Mouse (Mus musculus) WW6 (cell line): ENCODE results near the gene Cep112.

Source experiments
- DNase-seq: peaks from one replicate; pipeline ENCODE4 v3.0.0-alpha.2; 2013; ENCODE audit warnings: low read depth, low spot score

The Cep112 gene

DNA sequence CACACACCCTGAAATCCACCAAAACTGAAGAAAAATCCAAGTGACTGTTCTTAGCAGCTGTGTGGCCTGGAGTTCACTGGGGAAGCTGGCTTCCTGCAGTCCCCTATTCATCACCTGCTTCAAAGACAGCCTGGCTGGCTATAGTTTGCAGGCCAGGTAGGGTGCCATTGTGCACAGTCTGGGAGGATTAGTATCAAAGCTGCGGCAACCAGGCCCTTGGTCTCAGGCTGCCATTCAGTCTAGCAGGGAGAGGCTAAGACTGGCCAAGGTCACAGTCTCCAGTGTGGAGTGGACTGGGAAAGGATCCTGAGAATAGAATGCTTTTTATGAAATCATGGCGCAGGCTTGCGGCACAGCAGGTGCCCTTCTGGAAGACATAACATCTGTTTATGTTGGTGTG is 180.3 kb downstream of the Cep112 start:
- no peak for DNase-seq

DNA sequence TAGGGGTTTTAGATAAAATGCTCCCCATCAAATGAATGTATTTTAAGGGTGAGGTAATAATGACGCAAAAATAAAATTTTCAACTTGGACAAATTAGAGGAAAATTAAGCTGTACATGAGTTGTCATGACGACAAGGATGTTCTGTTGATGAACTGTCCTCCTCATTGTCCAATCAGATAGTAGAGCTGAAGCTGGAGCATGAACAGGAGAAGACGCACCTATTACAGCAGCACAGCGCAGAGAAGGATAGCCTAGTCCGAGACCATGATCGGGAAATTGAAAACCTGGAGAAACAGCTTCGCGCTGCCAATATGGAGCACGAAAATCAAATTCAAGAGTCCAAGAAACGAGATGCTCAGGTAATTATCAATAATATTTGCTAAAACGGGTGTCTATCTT is 181.0 kb downstream of the Cep112 start:
- no peak for DNase-seq

DNA sequence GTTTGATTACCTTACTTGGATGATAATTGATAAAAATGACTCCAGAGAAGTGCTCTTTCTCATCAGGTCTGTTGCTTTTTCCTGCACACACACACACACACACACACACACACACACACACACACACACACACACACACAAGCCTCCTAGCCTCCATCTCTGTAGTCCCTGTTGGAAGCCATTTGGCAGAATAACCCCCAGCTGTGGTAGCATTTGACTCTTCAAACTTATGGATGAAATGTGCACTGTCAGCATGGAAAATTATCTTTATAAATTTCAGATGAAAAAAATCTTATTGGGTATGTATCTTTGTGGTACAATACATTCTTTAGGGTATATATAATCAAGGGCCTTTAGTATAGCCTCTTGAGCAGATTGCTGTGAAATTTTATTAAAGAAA is 181.8 kb downstream of the Cep112 start:
- no peak for DNase-seq

DNA sequence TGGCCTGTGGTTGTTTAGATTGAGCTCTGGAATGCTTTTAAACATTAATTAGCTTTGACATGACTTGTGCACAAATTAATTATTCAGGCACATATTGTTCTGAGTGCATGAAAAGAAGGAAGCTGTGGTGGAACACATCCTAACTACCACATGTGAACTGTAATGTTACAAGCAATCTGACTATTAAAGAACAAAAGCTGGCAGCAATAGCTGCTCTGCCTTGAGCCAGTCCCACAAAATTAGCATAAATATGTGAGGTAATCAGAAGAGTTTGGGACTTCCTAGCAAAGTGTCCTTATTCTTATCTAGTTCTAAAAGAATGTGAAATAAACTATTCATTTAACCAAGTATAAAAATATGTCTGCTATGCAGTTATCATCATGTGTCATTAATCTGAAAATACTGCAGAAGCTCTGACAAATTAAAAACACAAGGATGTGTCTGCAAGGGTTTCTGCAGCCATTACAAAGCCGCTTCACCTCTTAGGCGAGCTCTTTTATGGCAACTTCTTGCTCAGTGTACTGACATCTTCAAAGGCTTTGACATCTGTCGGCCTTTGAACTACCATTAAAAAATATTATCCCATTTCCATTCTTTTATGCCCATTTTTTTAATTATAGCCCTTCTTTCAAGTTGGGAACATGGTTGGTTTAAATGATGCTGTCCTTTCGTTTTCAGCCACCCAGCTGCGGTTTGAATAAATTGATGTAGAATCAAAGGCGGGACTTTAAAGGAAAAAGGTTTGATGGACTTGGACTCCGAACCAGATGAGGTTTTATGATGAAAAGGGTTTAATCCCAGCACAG is 195.8 kb downstream of the Cep112 start:
- no peak for DNase-seq

DNA sequence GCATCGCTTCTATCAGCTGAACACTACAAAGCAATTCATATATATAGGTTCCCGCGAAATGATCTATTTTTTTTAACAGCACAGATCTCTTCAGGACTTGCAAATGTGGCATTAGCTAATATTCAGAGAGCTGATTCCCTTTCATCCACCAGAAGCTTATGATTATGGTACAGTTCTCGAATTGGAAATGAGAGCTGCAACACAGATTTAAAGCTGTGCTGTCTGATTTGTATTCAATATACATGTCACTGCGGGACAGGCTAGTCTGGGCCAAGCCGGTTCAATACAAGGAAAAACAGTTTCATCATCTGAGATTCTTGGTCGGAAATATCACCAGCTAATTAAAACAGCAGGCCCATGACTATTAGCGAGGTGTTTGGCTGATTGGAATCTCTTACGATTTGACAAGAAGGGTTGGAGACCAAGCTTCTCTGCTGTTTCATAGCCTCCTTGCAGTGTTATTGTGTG is 196.5 kb downstream of the Cep112 start:
- no peak for DNase-seq

DNA sequence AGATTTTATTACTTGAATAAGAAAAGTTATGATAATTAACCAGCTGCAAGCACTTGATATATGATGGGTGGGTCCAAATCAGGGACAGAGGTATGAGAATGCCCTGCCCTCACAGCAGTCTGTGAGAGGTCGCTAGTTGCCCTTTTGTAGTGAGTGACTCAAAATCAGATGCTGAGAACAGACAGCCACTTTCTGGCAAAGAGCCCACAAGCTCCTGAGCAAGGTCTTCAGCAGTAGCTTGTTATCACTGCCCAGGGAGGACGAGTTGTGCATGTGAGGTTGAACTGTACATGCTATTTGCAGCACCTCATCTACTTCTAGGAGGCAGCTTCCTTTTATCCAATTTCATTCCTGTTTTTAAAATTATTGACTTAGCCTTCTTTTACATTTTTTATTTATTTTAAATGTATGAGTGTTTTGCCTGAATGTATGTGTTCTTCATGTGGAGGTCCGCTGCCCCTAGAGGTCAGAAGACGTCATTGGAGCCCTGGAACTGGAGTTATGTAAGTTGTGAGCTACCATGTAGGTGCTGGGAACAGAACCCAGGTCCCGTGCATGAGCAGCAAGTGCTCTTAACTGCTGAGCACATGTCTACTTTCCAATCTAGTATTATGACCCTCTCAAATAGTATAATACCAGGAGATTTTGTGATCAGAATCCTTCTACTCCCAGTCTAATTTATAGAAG is 200.7 kb downstream of the Cep112 start:
- DNase-seq: no peak

DNA sequence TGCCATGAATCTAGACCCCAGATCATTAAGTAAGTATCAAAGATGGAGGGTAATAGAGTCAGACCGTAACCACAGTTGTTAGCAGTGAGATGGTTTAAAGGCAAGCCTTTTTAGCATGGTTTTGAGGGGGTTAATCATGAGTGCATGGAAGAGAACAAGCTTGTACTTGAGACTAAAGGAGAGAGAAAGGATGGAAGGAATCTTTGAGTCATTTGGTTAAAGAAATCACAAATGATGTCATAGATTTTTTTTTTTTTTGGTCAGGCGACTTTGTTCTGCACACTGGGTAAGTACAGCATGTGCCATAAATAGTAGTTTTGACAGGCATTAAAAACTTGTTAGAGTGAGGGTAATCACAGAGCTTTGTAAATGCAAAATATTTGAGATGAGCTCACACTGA is 212.8 kb downstream of the Cep112 start:
- no peak for DNase-seq

DNA sequence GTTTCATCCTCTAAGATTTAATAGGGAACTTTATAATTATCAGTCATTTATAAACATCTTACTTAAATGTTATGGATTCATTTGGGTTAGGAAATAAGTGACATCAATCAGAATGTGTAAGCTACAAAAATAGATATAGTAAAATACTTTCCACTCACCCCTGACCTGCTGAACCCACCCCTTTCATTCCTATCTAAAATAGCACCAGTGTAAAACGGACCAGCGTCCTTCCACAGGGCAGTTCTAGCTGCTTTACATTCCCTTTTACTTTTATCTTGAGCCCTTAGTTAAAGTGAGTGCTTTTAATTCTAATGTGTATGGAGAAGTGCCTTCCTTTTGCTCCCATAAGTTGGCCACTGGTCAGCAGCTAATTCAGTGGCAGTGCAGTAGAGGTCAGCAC is 230.6 kb downstream of the Cep112 start:
- DNase-seq: no peak

DNA sequence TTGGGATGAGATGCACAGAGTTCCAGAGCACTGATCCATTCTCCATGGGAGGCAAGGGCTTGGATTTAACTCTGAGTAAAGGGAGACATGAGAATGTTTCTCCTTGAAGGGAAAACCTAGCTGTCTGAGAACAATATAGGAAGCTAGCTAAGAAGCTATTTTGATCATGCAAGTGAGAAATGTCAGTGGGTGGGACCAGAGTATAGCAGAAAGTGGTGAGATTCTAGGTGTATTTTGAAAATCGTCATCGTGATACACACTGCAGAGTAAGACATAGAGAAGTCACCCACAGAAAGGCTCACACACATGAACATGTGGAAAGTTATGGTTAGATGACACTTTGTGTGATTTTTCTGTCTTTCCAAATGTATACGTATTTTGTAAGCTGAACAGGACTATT is 257.0 kb downstream of the Cep112 start:
- no peak for DNase-seq

DNA sequence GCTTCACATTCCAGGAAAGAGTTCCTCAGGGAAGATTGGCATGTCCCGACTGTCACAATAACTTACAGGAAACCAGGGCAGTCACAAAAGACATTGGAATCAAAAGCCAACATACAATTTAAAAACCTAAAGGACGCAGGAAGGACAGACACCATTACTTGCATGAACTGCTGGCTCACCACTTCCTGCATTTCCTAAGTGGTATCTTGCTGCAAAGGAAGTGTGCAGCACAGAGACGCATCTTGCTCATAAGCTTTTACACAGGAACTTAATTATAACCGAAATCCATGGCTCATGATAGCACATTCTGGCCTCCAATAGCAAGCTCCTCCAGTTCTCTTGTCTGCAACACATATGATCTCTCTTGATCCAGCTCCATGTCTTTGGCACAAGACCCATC is 271.6 kb downstream of the Cep112 start:
- DNase-seq: no peak

DNA sequence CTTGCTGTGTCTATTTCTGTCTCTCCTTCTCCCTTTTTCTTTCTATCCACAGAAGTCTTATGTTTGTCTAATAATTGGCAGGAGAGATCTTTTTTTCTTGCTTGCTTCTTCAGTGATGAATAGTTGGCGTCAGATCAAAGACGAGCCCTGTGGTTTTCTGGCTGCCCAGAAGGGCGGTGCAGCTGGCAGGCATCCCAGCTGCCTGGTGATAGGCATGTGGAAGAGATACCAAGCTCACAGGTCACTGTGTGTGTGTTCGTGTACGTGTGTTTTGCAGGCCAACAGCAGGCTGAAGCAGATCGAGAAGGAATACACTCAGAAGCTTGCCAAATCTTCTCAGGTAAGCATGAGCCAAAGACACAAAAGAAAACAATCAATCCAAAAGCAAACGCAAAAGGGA is 327.3 kb downstream of the Cep112 start:
- DNase-seq: no peak

DNA sequence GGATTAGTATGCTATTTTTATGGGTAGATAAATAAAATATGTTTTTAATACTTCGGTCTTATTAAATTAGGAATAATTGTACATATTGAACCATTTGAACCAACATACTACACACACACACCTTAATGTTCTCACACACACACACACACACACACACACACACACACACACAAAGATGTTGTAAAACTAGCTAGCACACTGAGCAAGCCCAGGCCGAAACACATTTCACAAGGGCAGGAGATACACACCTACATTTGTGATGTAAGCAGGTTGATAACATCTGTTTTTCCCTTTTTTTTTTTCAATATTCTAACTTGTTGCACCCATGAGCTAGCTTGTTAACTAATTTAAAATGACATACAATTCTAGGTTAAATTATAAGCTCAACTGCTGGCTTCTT is 327.8 kb downstream of the Cep112 start:
- no peak for DNase-seq

DNA sequence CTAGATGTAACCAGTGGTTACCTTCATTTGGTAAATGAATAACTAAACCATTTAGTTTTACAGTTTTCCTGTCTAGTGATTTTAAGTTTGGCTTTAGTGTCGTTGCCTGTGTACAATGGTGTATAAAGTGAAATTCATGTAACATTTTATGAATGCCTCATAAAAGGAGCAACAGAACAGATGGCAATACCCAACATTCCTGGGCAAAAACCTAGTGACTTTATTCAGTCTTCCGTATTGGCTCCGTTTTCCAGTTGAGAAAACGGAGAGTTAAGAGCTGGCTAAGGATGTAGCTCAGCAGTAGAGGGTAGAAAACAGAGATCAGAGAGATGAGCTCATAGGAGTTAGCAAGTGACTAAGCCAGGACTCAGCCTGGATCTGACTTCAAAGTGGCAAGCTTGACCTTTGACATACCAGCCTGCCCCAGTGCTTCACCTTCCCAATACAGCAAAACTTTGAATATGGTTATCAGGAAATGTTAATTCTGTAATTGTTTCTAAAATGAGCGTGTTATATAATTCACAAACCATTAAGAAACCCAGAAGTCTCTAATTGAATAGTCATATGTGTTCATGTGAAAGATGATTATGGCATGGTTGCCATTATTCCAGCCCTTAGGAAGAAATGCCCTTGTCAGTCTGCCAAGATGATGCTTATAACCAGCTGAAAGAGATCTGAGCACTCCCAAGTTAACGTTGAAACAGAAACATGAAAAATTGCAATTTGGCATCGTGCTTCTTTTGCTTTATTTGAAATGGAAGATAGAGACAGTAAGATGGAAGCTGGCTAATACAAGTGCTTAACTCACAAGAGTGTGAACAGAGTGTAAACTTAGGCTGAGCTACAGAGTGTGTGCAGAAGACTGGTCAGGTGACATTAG is 328.6 kb downstream of the Cep112 start:
- no peak for DNase-seq

DNA sequence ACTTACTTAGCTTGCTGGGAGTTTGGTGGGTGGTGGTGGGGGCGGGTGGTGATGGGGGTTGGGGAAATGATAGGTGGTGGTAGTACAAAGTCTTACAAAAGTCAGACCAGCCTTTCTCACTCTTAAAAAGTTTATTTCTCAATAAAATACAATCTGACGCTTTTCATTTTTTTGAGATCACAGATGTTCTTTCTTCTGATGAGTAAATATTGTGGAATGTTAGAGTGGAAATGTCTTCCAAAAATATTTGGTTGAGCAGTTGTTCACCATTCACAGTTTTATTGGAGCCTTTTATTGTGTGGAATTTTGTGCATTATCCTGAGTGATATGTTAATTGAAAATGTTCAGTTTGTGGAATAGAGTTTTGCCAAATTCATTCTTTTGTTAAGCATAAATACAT is 332.2 kb downstream of the Cep112 start:
- DNase-seq: no peak

DNA sequence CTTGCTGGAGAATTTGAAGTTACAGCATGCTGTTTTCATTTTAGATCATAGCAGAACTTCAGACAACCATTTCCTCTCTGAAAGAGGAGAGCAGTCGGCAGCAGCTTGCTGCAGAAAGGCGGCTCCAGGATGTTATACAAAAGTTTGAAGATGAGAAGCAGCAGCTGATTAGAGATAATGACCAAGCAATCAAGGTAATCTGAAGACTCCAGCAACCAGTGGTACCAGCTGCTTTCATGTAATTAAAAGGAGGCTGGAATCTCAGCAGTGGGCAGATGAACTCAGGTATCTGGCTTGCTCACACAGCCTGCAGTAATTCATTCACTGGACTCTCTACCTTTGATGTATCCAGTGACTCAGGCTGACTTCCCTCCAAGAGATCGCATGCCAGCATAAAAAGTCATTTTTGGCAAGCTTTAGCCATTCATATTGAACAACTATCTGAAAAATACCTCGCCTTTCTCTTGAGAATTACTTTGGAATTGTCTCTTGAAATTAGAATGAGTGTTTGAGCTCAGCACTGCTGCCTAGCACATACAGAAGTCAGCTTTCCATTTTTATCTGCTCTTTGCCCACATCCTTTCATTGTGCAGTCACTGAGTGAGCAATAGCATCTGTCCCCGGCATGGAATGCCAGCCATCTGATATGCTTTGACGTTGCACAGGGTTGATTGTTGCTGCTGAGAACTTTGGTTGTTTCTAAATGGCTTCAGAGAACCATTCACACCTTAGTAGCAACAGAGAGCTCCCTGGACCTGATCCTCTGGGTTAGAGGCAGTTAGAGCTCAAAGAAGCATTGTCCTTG is 332.8 kb downstream of the Cep112 start:
- DNase-seq: no peak

DNA sequence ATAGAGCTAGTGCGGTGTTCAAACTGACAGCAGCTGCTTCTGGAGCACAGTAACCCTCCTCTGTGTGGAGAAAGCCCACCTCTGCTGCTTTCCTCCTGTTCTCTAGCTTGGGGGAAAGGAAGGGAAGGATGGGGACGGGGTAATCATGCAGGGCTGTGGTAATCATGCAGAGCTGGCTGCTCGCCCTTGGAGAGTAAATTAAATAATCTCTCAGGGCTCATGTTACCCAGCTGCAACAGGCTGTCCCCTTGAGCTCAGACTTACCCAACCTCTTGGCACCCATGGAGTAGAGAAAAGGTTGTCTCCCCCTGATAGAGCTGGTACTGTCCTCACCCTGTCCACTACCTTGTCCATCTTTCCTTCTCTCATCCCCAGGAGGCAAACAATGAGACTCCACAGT is 345.1 kb downstream of the Cep112 start:
- no peak for DNase-seq

DNA sequence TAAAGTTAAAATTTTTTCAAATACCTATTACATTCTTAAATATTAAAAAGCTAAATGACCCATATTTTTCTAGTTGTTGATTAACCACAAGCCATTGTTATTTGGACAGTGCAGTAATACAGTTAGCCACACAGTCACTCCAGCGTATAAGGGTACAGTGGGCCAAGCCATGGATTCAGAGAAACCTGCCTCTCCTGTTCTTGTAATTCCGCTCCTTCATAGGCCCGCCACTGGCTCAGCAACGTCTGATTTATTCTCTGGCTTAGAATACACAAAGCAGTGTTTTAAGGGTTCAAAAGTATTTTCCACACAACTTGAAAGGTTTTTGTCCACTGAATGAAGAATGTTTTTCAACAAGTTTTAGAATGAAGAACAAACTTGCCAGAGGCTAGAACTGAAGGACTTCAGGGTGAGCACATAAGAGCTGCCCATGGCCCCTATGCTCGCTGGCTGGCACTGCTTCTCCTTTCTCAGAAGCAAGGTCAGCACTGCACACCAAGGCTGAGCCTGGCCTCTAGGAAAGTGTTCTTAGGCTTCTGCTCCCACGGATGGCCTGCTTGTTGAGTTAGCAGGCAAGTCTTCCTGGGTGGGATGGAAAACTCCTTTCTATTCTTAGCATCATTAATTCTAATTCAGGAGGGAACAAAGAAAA is 349.2 kb downstream of the Cep112 start:
- no peak for DNase-seq

DNA sequence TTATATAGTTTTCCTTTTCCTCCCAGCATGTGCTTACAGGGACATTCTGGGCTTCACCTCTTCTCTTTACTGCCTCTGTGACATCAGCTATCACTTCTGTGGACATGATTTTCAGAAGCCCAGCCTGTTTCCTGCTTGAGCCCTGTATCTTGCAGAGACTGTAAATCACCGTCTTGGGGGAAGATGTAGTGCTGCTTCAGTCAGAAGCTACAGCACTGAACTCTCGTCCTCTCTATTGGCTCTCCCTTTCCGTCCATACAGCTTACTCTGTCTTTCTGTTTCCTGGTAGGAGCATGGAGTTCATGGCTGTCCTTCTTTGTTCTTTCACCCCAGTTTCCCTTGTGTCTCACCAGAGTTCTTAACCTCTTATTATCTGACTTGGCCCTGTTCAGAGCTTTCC is 352.2 kb downstream of the Cep112 start:
- no peak for DNase-seq

DNA sequence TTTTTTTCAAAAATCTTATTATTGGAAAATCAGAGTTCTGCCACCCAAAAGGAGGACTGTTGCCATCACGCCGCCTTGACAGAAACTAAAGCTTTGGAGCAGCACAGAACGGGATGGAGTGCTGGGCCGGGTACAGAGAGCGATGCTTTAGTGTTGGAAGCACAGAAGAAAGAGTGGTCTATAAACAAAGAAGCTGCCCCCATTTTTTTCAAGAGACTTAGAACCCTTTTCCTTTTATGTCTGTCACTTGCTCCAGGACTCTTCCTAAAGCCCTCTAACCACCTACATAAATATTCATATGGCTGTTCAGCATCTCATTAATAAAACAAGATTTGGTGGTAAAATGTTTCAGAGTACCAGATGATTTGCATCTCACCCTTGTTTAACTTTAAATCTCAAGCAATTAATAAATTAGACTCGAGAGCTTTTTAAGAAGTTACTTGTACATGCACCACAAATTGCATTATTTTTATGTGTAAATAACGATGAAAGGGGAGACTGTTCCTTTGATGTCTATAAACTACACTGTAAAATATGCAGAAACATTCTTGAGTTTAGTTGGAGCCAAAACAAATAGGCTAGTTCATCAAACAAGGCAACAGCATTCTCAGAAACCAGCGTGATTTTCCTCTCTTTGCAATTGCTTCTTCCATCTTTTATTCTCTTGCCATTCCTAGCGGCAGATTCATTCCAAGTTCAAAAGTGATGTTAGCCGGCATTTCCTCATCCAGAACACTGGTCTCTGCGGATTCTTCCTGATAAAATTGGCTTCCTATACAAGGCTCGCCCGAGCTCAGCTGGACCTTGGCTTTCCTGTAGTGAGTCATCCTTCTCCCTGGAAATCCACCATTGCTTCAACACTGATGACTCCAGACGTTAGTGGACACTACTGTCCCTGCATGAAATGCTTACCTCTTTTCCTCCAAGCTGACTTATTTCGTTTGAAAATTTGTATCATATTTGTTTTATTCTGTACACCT is 355.6 kb downstream of the Cep112 start:
- DNase-seq: no peak

DNA sequence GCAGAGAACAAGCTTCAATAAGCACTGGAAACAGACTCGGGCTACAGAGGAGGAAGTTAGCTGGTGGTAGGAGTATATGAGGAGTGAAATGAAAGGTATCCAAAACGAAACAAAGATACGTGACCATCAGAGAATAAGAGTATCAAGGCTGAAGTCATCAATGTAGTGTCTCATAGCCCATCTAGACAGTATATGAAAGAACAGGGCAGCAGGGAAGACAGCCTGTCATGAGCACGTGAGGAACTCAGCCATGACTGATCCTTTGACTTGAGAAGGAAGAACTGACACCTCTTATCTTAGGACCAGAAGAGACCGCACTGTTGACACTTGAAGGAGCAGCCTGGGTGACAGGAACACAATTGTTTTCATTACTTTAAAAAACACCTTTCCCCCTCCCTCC is 373.4 kb downstream of the Cep112 start:
- no peak for DNase-seq
